Mouse (Mus musculus): ENCODE results near the gene Trim2.

Gene Trim2

GRCm38 (mm10) chr3:84259281-84260023 lies 47.2 kb downstream of the Trim2 start:
- in situ Hi-C loops (cut with MboI) = no loop called here

GRCm38 (mm10) chr3:84258518-84259031 lies 48.1 kb downstream of the Trim2 start:
- in situ Hi-C loops (cut with MboI) = no loop called here

DNA sequence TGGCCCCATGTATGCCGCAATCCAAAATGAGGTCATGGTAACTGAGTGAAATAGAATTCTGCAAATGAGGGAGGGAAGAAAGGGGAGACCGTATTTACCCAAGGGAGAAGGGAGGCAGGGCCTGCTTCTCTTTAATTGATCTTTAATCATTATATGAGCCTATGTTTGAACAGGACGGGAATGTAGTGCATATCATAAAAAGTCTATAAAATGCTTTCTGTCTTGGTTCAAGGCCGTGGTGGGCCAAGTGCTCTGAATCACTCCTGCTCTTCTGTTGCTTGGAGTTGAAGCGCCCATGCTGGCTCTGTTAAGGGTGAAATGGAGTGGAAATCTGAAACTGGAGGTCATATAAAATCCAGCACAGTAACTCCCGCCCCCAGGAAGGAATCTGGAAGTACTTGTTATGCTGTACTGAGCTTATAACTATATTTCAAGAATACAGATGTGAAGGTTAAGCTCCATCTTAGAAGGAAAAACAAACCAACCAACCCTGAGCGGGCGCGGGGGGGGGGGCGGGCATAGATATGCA lies 48.6 kb downstream of the Trim2 start:
- in situ Hi-C loops (cut with MboI) = no loop called here

DNA sequence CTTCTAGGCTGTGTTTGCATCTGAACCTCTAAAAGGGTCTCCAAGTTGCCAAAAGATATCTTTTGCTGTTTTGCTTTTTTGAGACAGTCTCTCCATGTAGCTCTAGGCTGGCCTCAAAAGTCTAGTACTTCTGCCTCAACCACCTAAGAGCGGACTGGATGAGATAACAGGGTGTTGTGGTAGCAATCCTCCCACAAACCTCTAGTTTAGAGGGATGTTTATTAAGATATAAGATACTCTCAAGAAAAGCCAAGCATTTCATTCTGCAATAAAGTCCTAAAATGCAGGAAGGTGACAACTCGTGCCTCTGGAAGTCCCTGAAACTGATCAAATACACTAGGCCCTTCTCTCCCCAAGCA lies 52.2 kb downstream of the Trim2 start:
- in situ Hi-C loops (cut with MboI) = no loop called here

- in situ Hi-C loops (cut with MboI) = no loop called here
These were observed 52.8 kb downstream of the Trim2 start for GRCm38 (mm10) chr3:84253655-84254519.

GRCm38 (mm10) chr3:84252776-84253654 lies 53.7 kb downstream of the Trim2 start:
- in situ Hi-C loops (cut with MboI) = no loop called here

DNA sequence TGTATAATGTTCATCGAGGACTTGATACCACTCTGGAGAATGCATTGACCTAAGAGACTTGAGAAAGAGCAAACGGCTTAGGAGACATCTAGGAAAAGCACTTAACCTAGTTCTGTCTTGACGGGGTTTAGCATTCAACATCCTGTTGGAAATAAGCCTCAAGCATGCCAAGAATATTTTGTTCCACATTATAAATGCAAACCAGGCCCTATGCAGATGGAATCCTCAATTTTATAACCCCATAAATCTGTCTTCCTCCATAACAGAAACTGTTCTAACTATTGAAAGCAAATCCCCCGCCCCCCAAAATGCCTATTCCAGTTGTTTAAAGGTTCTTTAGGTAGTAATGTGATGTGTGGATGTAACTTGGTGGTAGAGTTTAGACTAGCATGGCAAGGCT lies 55.0 kb downstream of the Trim2 start:
- in situ Hi-C loops (cut with MboI) = no loop called here

DNA sequence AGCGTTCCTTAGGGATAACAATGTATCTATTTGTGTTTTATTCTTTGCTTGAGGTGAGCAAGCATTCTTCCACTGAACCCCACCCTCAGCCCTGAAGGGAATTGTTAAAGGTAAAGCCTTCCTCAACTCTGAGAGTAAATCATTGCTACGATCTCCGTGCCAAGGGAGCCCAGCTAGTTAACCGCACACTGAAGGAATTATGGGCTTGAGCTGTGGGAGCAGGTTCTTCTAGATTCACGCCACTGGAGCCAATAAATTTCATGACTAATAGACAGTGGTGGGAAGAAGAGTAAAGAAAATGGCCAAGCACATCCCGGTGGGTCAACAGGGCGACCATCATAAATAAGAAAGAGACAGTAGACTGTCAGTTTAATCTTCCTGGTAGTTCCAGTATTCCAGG lies 56.4 kb downstream of the Trim2 start:
- in situ Hi-C loops (cut with MboI) = no loop called here

DNA sequence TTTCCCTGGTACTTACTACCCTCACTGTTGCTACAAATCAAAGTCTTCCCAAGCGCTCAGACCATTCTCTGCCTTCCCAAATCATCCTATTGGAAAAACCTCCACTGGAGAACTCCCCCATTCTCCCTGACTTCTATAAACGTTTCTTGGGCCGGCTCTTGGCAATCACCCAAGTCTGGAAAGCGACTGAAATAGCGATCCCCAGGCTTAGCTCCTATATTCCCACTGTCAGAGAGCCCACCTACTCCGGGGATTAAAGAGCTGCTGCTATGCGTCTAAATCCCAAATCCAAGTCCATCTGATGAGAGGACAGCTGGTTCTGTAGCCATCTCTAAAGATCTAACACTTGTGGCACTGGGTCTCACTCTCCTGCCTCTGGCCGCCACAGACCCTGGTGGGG lies 58.9 kb downstream of the Trim2 start:
- in situ Hi-C loops (cut with MboI) = no loop called here

- in situ Hi-C loops (cut with MboI) = no loop called here
These were observed 60.2 kb downstream of the Trim2 start for GRCm38 (mm10) chr3:84246421-84246861.

GRCm38 (mm10) chr3:84243116-84243515 lies 63.6 kb downstream of the Trim2 start:
- in situ Hi-C loops (cut with MboI) = no loop called here

DNA sequence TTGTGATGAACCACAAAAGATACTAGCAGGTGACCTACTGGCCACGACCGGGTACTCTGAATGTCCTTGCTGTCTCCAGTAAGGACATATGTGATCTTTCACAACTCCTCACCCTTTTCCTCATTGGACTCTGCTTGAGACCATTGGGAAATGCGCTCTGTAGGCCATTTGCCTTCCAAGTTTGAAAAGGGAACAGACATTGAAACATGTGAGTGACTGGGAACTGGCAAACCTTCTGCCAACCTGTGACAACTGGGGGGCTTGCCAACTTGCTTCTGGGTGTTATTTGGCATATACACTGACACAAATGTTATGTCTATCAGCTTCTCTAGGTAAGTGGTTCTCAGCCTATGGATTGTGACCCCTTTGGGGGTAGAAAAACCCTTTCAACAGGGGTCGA lies 64.2 kb downstream of the Trim2 start:
- in situ Hi-C loops (cut with MboI) = no loop called here

DNA sequence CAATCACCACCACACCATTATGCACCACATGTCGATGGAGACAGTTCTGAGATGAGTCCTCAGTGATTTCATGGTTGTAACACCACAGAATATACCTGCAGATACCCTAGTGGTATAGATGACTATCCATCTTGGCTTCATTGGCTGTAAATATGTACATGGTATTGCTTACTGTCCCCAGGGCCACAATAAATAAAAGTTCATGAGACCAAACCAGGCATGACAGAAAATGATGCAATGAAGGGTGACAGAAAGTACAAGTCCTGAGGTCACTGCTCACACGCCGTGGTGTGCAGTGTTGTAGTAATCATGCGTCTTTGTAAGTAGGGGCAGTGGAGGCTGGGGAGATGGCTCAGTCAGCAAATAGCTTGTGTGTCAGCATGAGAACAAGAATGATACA lies 65.6 kb downstream of the Trim2 start:
- in situ Hi-C loops (cut with MboI) = no loop called here

DNA sequence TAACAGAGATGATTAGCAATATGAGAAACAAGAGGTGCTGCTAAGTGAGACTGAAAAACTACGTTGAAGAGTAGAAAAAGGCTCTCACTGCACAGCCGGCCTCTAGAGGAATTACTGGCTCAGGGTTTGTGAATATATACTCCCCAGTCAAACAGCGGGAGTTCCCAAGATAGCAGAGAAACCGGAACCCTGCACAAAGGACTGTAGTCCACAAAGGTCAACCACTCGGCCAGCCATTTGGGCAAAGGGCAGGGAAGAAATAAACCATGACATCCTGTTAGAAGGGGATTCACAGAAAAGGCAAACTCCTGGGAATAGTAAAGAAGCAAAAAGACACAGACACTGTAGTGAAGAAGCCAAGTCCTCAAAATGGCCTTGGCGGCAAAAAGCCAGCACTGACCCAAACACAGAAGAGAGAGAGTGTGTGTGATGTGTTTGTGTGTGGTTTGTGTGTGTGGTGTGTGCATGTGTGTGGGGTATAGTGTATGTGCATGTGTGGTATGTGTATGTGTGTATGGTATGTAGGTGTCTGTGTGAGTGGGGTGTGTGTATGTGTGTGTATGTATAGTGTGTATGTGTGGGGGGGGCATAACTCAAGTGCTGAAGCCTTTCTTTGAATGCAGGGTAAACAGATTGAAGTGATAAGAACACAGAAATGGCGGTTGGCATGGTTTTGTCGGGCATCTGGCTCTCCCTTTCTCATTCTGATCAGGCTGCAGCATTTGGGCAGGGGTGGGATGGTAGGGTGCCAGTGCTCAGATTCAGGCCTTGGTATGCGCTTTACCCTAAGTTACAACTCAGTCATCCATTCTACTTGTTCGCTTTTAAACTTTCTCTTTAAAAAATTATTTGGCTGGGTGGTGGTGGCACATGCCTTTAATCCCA lies 71.0 kb downstream of the Trim2 start:
- in situ Hi-C loops (cut with MboI) = no loop called here

DNA sequence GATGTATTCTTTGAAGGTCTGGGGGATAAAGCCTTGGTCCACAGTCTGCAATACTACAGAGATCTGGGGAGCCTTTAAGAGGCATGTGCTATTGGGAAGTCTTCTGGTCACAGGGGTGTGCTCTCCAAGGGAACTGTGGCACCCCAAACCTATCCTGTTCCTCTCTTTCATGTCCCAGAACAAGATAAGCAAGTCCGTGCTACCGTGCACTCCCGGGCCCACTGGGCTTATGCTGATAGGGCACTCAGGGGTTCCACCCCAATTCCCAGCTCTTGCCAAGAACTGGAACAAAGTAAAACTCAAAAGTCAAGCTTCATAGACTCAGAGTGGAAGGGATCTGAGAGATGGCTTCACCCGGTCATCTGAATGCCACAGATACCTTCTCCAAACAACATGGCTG lies 72.1 kb downstream of the Trim2 start:
- in situ Hi-C loops (cut with MboI) = no loop called here

GRCm38 (mm10) chr3:84233663-84234415 lies 72.8 kb downstream of the Trim2 start:
- in situ Hi-C loops (cut with MboI) = no loop called here

- in situ Hi-C loops (cut with MboI) = no loop called here
These were observed 74.4 kb downstream of the Trim2 start for GRCm38 (mm10) chr3:84232312-84232711.

GRCm38 (mm10) chr3:84230988-84231387 lies 75.7 kb downstream of the Trim2 start:
- in situ Hi-C loops (cut with MboI) = no loop called here

DNA sequence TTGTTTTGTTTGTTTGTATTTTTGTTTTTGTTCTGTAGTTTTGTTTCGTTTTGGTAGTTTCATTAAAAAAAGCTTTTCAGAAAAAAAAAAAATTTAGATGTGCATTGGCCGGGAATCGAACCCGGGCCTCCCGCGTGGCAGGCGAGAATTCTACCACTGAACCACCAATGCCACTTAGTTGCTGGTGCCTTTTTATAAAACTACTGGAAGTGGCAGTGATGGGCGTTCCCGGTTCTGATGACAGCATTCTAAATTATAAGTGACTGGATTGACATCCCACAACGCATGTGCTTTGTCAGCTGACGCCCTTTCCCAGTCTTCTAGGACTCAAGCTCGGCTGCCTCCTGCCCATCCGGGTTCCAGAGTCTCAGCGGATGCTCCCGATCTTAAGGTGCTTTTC lies 77.8 kb downstream of the Trim2 start:
- in situ Hi-C loops (cut with MboI) = no loop called here
